Comparison of ENCODE assay signal across 15 mouse cellular contexts in the genomic region with DNA sequence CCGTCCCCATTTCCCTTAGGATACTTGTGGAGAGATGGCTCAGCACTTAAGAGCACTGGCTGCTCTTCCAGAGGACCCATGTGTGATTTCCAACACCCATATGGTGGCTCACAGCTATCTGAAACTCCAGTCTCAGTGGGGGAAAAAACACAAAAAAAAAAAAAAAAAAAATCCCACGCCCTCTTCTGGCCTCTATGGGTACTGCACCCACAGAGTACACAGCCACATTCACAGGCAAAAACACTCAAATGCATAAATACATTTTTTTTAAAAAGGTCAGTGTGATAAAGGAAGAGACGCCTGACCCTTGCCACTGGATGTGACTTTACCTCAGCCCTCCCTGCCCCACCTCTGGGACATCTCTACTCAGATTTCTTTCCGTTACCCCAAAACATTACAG. TPM values are rescaled to one million over a fixed set of nuclear protein-coding genes. Genes with fewer than 3 reads are reported as not detected.
DNase-seq lines count a peak whose midpoint lies in the region; ATAC-seq lines count a peak whose summit lies in the region.
"Had no signal": no experiment of that assay in that cellular context is flagged by ENCODE, and none has a peak within 500 bp of the region (broad histone marks: within the 10 kb centered on the region; RNA-seq: fewer than 3 reads in every experiment).

No protein-coding gene starts in this region.

- H3K4me3 ChIP-seq in hindbrain, embryonic 11.5 days (ENCODE audit: low read depth, low read length), result 0 out of 2 replicates have a peak overlapping the region, but pooled peaks have one; percentile 32
- H3K4me3 ChIP-seq in hindbrain, embryonic 16.5 days (ENCODE audit: low read length), result no peak overlapping the region
- H3K4me3 ChIP-seq in neural tube, embryonic 12.5 days, result 0 out of 2 replicates have a peak overlapping the region, but pooled peaks have one; percentile 11
- no peak overlapping the region for H3K4me3 ChIP-seq in hindbrain, embryonic 13.5 days
- H3K4me3 ChIP-seq: embryonic facial prominence, embryonic 12.5 days; liver, embryonic 15.5 days had no signal

- no peak for DNase-seq in hindbrain, embryonic 11.5 days (ENCODE audit: low spot score)
- DNase-seq in neural tube, embryonic 10.5 days (ENCODE audit: extremely low spot score, low spot score), result no peak
- DNase-seq in kidney, adult 9 months, result no peak
- DNase-seq: cerebellum, postnatal 25 days; gastrocnemius, postnatal 36 days; heart, postnatal 10 days; kidney, adult 2 months; thymus, postnatal 14 days had no signal

- H3K9me3 ChIP-seq in hindbrain, embryonic 11.5 days (ENCODE audit: control insufficient read depth, low read length), result no peaks in the 10 kb centered on the region
- no peaks in the 10 kb centered on the region for H3K9me3 ChIP-seq in hindbrain, embryonic 16.5 days (ENCODE audit: control insufficient read depth, low read length)
- H3K9me3 ChIP-seq in neural tube, embryonic 12.5 days, result no peaks in the 10 kb centered on the region; the same call in 1 of the 2 replicates
- no peaks in the 10 kb centered on the region for H3K9me3 ChIP-seq in hindbrain, embryonic 13.5 days
- H3K9me3 ChIP-seq: embryonic facial prominence, embryonic 12.5 days; liver, embryonic 15.5 days had no signal

- ATAC-seq in hindbrain, embryonic 11.5 days (ENCODE audit: low FRiP score), result no peak
- ATAC-seq in hindbrain, embryonic 16.5 days, result no peak
- no peak for ATAC-seq in neural tube, embryonic 12.5 days (ENCODE audit: low FRiP score, low read depth)
- no peak for ATAC-seq in hindbrain, embryonic 13.5 days (ENCODE audit: low FRiP score)
- ATAC-seq in granulocyte monocyte progenitor cell, adult 5-6 weeks (replicated peaks; ENCODE audit: poor library complexity, severe bottlenecking), result no peak
- ATAC-seq: Patski had no signal

- no peak overlapping the region for H3K27ac ChIP-seq in hindbrain, embryonic 11.5 days (ENCODE audit: low read depth, low read length)
- H3K27ac ChIP-seq in hindbrain, embryonic 16.5 days (ENCODE audit: low read depth, low read length), result no peak overlapping the region
- H3K27ac ChIP-seq in neural tube, embryonic 12.5 days, result no peak overlapping the region
- no peak overlapping the region for H3K27ac ChIP-seq in hindbrain, embryonic 13.5 days
- H3K27ac ChIP-seq: embryonic facial prominence, embryonic 12.5 days; liver, embryonic 15.5 days had no signal

- H3K9ac ChIP-seq in hindbrain, embryonic 11.5 days (ENCODE audit: low read depth, low read length), result no peak overlapping the region
- H3K9ac ChIP-seq in hindbrain, embryonic 16.5 days (ENCODE audit: low read depth, low read length), result no peak overlapping the region
- no peak overlapping the region for H3K9ac ChIP-seq in neural tube, embryonic 12.5 days
- no peak overlapping the region for H3K9ac ChIP-seq in hindbrain, embryonic 13.5 days
- H3K9ac ChIP-seq: embryonic facial prominence, embryonic 12.5 days; liver, embryonic 15.5 days had no signal

- peaks cover 20% of the 10 kb centered on the region for H3K4me1 ChIP-seq in hindbrain, embryonic 11.5 days (replicated peaks; ENCODE audit: control insufficient read depth, insufficient read depth, low read length)
- H3K4me1 ChIP-seq in hindbrain, embryonic 16.5 days (ENCODE audit: control insufficient read depth, insufficient read depth, low read depth, low read length), result peaks cover 11% of the 10 kb centered on the region
- H3K4me1 ChIP-seq in neural tube, embryonic 12.5 days, result peaks cover 43% of the 10 kb centered on the region
- peaks cover 57% of the 10 kb centered on the region for H3K4me1 ChIP-seq in hindbrain, embryonic 13.5 days (replicated peaks)

- H3K36me3 ChIP-seq in hindbrain, embryonic 11.5 days (ENCODE audit: control insufficient read depth, insufficient read depth, low read length), result peaks cover 4% of the 10 kb centered on the region; the same call in 1 of the 2 replicates
- H3K36me3 ChIP-seq in hindbrain, embryonic 16.5 days (ENCODE audit: control insufficient read depth, insufficient read depth, low read length), result no peaks in the 10 kb centered on the region
- H3K36me3 ChIP-seq in neural tube, embryonic 12.5 days, result peaks cover 20% of the 10 kb centered on the region; the same call in 1 of the 2 replicates
- H3K36me3 ChIP-seq in hindbrain, embryonic 13.5 days, result no peaks in the 10 kb centered on the region
- H3K36me3 ChIP-seq: embryonic facial prominence, embryonic 12.5 days had no signal

- no peaks in the 10 kb centered on the region for H3K27me3 ChIP-seq in hindbrain, embryonic 11.5 days (ENCODE audit: control insufficient read depth, insufficient read depth, low read length)
- H3K27me3 ChIP-seq in hindbrain, embryonic 16.5 days (replicated peaks; ENCODE audit: control insufficient read depth, insufficient read depth, low read length), result no peaks in the 10 kb centered on the region
- no peaks in the 10 kb centered on the region for H3K27me3 ChIP-seq in neural tube, embryonic 12.5 days (replicated peaks)
- no peaks in the 10 kb centered on the region for H3K27me3 ChIP-seq in hindbrain, embryonic 13.5 days
- H3K27me3 ChIP-seq: liver, embryonic 15.5 days; Patski had no signal

- 93% methylated on average over 4 of the region's 4 CpGs for WGBS in hindbrain, embryonic 11.5 days
- 91% methylated on average over 4 of the region's 4 CpGs for WGBS in hindbrain, embryonic 16.5 days
- WGBS in neural tube, embryonic 12.5 days, result 91% methylated on average over 4 of the region's 4 CpGs
- 89% methylated on average over 4 of the region's 4 CpGs for WGBS in hindbrain, embryonic 13.5 days

- H3K4me2 ChIP-seq in hindbrain, embryonic 11.5 days (replicated peaks; ENCODE audit: low read depth, low read length), result peak overlapping the region; percentile 54; the same call in 1 of the 2 replicates
- no peak overlapping the region for H3K4me2 ChIP-seq in hindbrain, embryonic 16.5 days (ENCODE audit: low read length)
- H3K4me2 ChIP-seq in neural tube, embryonic 12.5 days (replicated peaks), result peak overlapping the region; percentile 54
- peak overlapping the region; percentile 48; the same call in 1 of the 2 replicates for H3K4me2 ChIP-seq in hindbrain, embryonic 13.5 days
- H3K4me2 ChIP-seq: embryonic facial prominence, embryonic 12.5 days; liver, embryonic 15.5 days had no signal

RNA-seq across cellular contexts. Expression of gene Mfng, which starts 4.2 kb away (rescaled TPM):
- 34.6 and 34.7 TPM in 2 replicates for polyA plus RNA-seq in hindbrain, embryonic 11.5 days (2014; fragmentation: Nextera tagmentation; extraction: Ambion mirVana)
- 19.7 and 20.1 TPM in 2 replicates for polyA plus RNA-seq in hindbrain, embryonic 16.5 days (2015; fragmentation: Nextera tagmentation; extraction: Ambion mirVana)
- 65.3 and 72.9 TPM in 2 replicates for polyA plus RNA-seq in neural tube, embryonic 12.5 days (2016; fragmentation: Nextera tagmentation; extraction: Ambion mirVana)
- 36.7 and 40.1 TPM in 2 replicates for polyA plus RNA-seq in hindbrain, embryonic 13.5 days (2015; fragmentation: Nextera tagmentation; extraction: Ambion mirVana)
- total RNA-seq in granulocyte monocyte progenitor cell, adult 5-6 weeks (2014; fragmentation: Nextera tagmentation), result 31.2 and 34.9 TPM in 2 replicates
- 4.5 and 8.2 TPM in 2 replicates for total RNA-seq in granulocyte monocyte progenitor cell, adult 5-6 weeks (2017)
- polyA plus RNA-seq: Patski had no signal

RNA-seq across cellular contexts. Expression of gene Card10, which starts 33.8 kb away (rescaled TPM):
- polyA plus RNA-seq in hindbrain, embryonic 11.5 days (2014; fragmentation: Nextera tagmentation; extraction: Ambion mirVana), result 1.8 and 2.4 TPM in 2 replicates
- 2.5 and 2.8 TPM in 2 replicates for polyA plus RNA-seq in hindbrain, embryonic 16.5 days (2015; fragmentation: Nextera tagmentation; extraction: Ambion mirVana)
- polyA plus RNA-seq in neural tube, embryonic 12.5 days (2016; fragmentation: Nextera tagmentation; extraction: Ambion mirVana), result 2.8 and 3.4 TPM in 2 replicates
- 1.6 TPM in 2 replicates for polyA plus RNA-seq in hindbrain, embryonic 13.5 days (2015; fragmentation: Nextera tagmentation; extraction: Ambion mirVana)
- total RNA-seq in granulocyte monocyte progenitor cell, adult 5-6 weeks (2014; fragmentation: Nextera tagmentation), result not detected in 2 replicates
- total RNA-seq in granulocyte monocyte progenitor cell, adult 5-6 weeks (2017), result 0.22 TPM in 1 of 2 replicates, not detected in the other

RNA-seq across cellular contexts. Expression of gene Elfn2, which starts 50.5 kb away (rescaled TPM):
- polyA plus RNA-seq in hindbrain, embryonic 11.5 days (2014; fragmentation: Nextera tagmentation; extraction: Ambion mirVana), result 0.60 and 0.85 TPM in 2 replicates
- polyA plus RNA-seq in hindbrain, embryonic 16.5 days (2015; fragmentation: Nextera tagmentation; extraction: Ambion mirVana), result 11.6 and 13.3 TPM in 2 replicates
- polyA plus RNA-seq in neural tube, embryonic 12.5 days (2016; fragmentation: Nextera tagmentation; extraction: Ambion mirVana), result 1.9 and 2.0 TPM in 2 replicates
- polyA plus RNA-seq in hindbrain, embryonic 13.5 days (2015; fragmentation: Nextera tagmentation; extraction: Ambion mirVana), result 4.6 and 5.0 TPM in 2 replicates
- not detected in 2 replicates for total RNA-seq in granulocyte monocyte progenitor cell, adult 5-6 weeks (2014; fragmentation: Nextera tagmentation)
- total RNA-seq in granulocyte monocyte progenitor cell, adult 5-6 weeks (2017), result not detected in 2 replicates
- polyA plus RNA-seq: liver, embryonic 15.5 days had no signal

Comparison
In these comparisons a context has a peak if more than half of its experiments do, and no peak if none do; other contexts are left out.
1. H3K4me3 ChIP-seq: peak in hindbrain, embryonic 11.5 days (single experiment) and neural tube, embryonic 12.5 days (single experiment); none in hindbrain, embryonic 16.5 days (single experiment) and hindbrain, embryonic 13.5 days (single experiment).